In genomic region chr1:180382358-180382757, GRCm38 (mm10) we compare ENCODE assay signal across 20 mouse cellular contexts. TPM values are rescaled to one million over a fixed set of nuclear protein-coding genes. Genes with fewer than 3 reads are reported as not detected.
A peak's percentile ranks its signal among the peaks of the same experiment; 100 is the strongest.
DNase-seq lines count a peak whose midpoint lies in the region; ATAC-seq and TF ChIP-seq lines count a peak whose summit lies in the region.
"Had no signal": no experiment of that assay in that cellular context is flagged by ENCODE, and none has a peak within 500 bp of the region (broad histone marks: within the 10 kb centered on the region; RNA-seq: fewer than 3 reads in every experiment).

No protein-coding gene starts in this region.

- peak overlapping the region; percentile 19; the same call in 1 of the 2 replicates for H3K27ac ChIP-seq in forebrain, embryonic 13.5 days
- H3K27ac ChIP-seq in forebrain, embryonic 10.5 days: no peak overlapping the region
- peak overlapping the region in 1 of 2 experiments; percentile 15; a peak in 1 of 4 replicates for H3K27ac ChIP-seq in heart, embryonic 14.5 days (replicated peaks in 1 of 2; ENCODE audit: control insufficient read depth in 1 of 2, insufficient read depth in 1 of 2, low read depth in 2 of 2, low read length in 2 of 2)
- peak overlapping the region; percentile 33; the same call in 1 of the 2 replicates for H3K27ac ChIP-seq in embryonic facial prominence, embryonic 13.5 days
- H3K27ac ChIP-seq: liver, embryonic 14.5 days; lung, embryonic 15.5 days; midbrain, embryonic 12.5 days had no signal

- no peak overlapping the region for H3K4me2 ChIP-seq in forebrain, embryonic 13.5 days
- no peak overlapping the region for H3K4me2 ChIP-seq in heart, embryonic 14.5 days (ENCODE audit: low read length)
- no peak overlapping the region for H3K4me2 ChIP-seq in embryonic facial prominence, embryonic 13.5 days
- H3K4me2 ChIP-seq: lung, embryonic 15.5 days; midbrain, embryonic 12.5 days had no signal

- H3K36me3 ChIP-seq in forebrain, embryonic 13.5 days (ENCODE audit: poor library complexity, severe bottlenecking): no peaks in the 10 kb centered on the region
- H3K36me3 ChIP-seq in forebrain, embryonic 10.5 days (replicated peaks): no peaks in the 10 kb centered on the region
- H3K36me3 ChIP-seq in heart, embryonic 14.5 days (ENCODE audit: control insufficient read depth, insufficient read depth, low read length): no peaks in the 10 kb centered on the region
- H3K36me3 ChIP-seq in E14TG2a.4 (ENCODE audit: insufficient read depth, low read length): no peaks in the 10 kb centered on the region
- no peaks in the 10 kb centered on the region for H3K36me3 ChIP-seq in embryonic facial prominence, embryonic 13.5 days
- H3K36me3 ChIP-seq: lung, embryonic 15.5 days; midbrain, embryonic 12.5 days had no signal

- intact Hi-C loops in heart, postnatal 14 days (cut with DNase I): loop anchor here (2.0 kb wide), 1 partner anchor 14 kb away; no protein-coding TSS in a partner anchor

- no peaks in the 10 kb centered on the region; the same call in 1 of the 2 replicates for H3K9me3 ChIP-seq in forebrain, embryonic 13.5 days (replicated peaks)
- H3K9me3 ChIP-seq in forebrain, embryonic 10.5 days: no peaks in the 10 kb centered on the region
- no peaks in the 10 kb centered on the region for H3K9me3 ChIP-seq in heart, embryonic 14.5 days (ENCODE audit: control insufficient read depth, low read length)
- no peaks in the 10 kb centered on the region for H3K9me3 ChIP-seq in E14TG2a.4 (ENCODE audit: low read length)
- H3K9me3 ChIP-seq in embryonic facial prominence, embryonic 13.5 days: no peaks in the 10 kb centered on the region
- H3K9me3 ChIP-seq: lung, embryonic 15.5 days; midbrain, embryonic 12.5 days had no signal

- no peak overlapping the region for H3K9ac ChIP-seq in forebrain, embryonic 13.5 days
- H3K9ac ChIP-seq in heart, embryonic 14.5 days (ENCODE audit: low read length): 0 out of 2 replicates have a peak overlapping the region, but pooled peaks have one; percentile 2
- 0 out of 2 replicates have a peak overlapping the region, but pooled peaks have one; percentile 7 for H3K9ac ChIP-seq in embryonic facial prominence, embryonic 13.5 days
- H3K9ac ChIP-seq: liver, embryonic 14.5 days; lung, embryonic 15.5 days; midbrain, embryonic 12.5 days had no signal

- H3K4me3 ChIP-seq in forebrain, embryonic 13.5 days: no peak overlapping the region
- H3K4me3 ChIP-seq in forebrain, embryonic 10.5 days: no peak overlapping the region
- no peak overlapping the region for H3K4me3 ChIP-seq in heart, embryonic 14.5 days (ENCODE audit: control insufficient read depth in 1 of 2, insufficient read depth in 1 of 2, low read depth in 1 of 2, low read length in 2 of 2)
- 0 out of 2 replicates have a peak overlapping the region, but pooled peaks have one; percentile 1 for H3K4me3 ChIP-seq in E14TG2a.4 (replicated peaks; ENCODE audit: low read length)
- no peak overlapping the region for H3K4me3 ChIP-seq in embryonic facial prominence, embryonic 13.5 days
- H3K4me3 ChIP-seq: lung, embryonic 15.5 days; midbrain, embryonic 12.5 days; myocyte had no signal

- no peak for ATAC-seq in forebrain, embryonic 13.5 days
- no peak for ATAC-seq in heart, embryonic 14.5 days (ENCODE audit: insufficient number of reproducible peaks, insufficient read depth, low FRiP score, low read depth)
- no peak for ATAC-seq in embryonic facial prominence, embryonic 13.5 days (ENCODE audit: insufficient number of reproducible peaks, insufficient read depth, low FRiP score, low TSS enrichment, low read depth)
- ATAC-seq: forebrain, embryonic 16.5 days; inflammation-experienced regulatory T-cells, adult 6 months had no signal

- TF ChIP-seq CTCF in E14TG2a.4 (conservative IDR thresholded peaks at IDR 0.05; ENCODE audit: low read length): no peak

- no peak for DNase-seq in forebrain, embryonic 10.5 days (ENCODE audit: extremely low spot score, low spot score)
- no peak for DNase-seq in heart, postnatal 14 days
- no peak for DNase-seq in thymus, postnatal 25 days
- DNase-seq in gastrocnemius, adult 8-10 months (ENCODE audit: low spot score in 2 of 2): no peak
- DNase-seq: adrenal gland, postnatal 25 days; cerebellum, adult 18-20 months; gastrocnemius, postnatal 14 days; kidney, adult 2 months; kidney, postnatal 10 days; thymus, adult 18-20 months had no signal

- WGBS in forebrain, embryonic 13.5 days: 24% methylated on average over 8 of the region's 8 CpGs
- 55% methylated on average over 8 of the region's 8 CpGs for WGBS in forebrain, embryonic 10.5 days
- whole genome bisulfite sequencing in heart, embryonic 14.5 days: 19% methylated on average over 8 of the region's 8 CpGs
- 16% methylated on average over 8 of the region's 8 CpGs for WGBS in embryonic facial prominence, embryonic 13.5 days

- H3K27me3 ChIP-seq in forebrain, embryonic 13.5 days: no peaks in the 10 kb centered on the region
- no peaks in the 10 kb centered on the region for H3K27me3 ChIP-seq in forebrain, embryonic 10.5 days (ENCODE audit: poor library complexity, severe bottlenecking)
- no peaks in the 10 kb centered on the region for H3K27me3 ChIP-seq in heart, embryonic 14.5 days (ENCODE audit: control insufficient read depth, insufficient read depth, low read length)
- 0 out of 2 replicates have a peak, but pooled peaks cover 16% of the 10 kb centered on the region for H3K27me3 ChIP-seq in E14TG2a.4 (ENCODE audit: insufficient read depth, low read length)
- no peaks in the 10 kb centered on the region for H3K27me3 ChIP-seq in embryonic facial prominence, embryonic 13.5 days
- H3K27me3 ChIP-seq: lung, embryonic 15.5 days; midbrain, embryonic 12.5 days had no signal

- H3K4me1 ChIP-seq in forebrain, embryonic 13.5 days: peaks cover 16% of the 10 kb centered on the region; the same call in 1 of the 2 replicates
- peaks cover 31% of the 10 kb centered on the region for H3K4me1 ChIP-seq in forebrain, embryonic 10.5 days
- H3K4me1 ChIP-seq in heart, embryonic 14.5 days (ENCODE audit: control insufficient read depth in 2 of 2, insufficient read depth in 2 of 2, low read length in 2 of 2): peaks cover 12 to 38% of the 10 kb centered on the region in 2 experiments
- H3K4me1 ChIP-seq in E14TG2a.4 (replicated peaks; ENCODE audit: low read depth, low read length): peaks cover 57% of the 10 kb centered on the region
- H3K4me1 ChIP-seq in embryonic facial prominence, embryonic 13.5 days: peaks cover 46% of the 10 kb centered on the region

RNA-seq across cellular contexts. Expression of gene Itpkb, which starts 52.1 kb away (rescaled TPM):
- polyA plus RNA-seq in forebrain, embryonic 13.5 days (2015; fragmentation: Nextera tagmentation; extraction: Ambion mirVana): 2.3 and 2.5 TPM in 2 replicates
- 2.5 and 2.8 TPM in 2 replicates for polyA plus RNA-seq in forebrain, embryonic 10.5 days (2016; fragmentation: Nextera tagmentation; extraction: Ambion mirVana)
- polyA plus RNA-seq in heart, embryonic 14.5 days (2014; fragmentation: Nextera tagmentation; extraction: Ambion mirVana): 5.5 and 5.6 TPM in 2 replicates
- total RNA-seq in heart, postnatal 14 days (2021): 10 to 100 TPM; 76.8 to 79.6 TPM
- 11.2 and 12.2 TPM in 2 replicates for polyA plus RNA-seq in embryonic facial prominence, embryonic 13.5 days (2015; fragmentation: Nextera tagmentation; extraction: Ambion mirVana)
- 10 to 100 TPM; 11.9 to 15.9 (median 13.6) TPM for total RNA-seq in gastrocnemius, adult 8-10 months (2022)
